Mouse (Mus musculus) megakaryocyte, embryonic 14.5 days (primary cell): ENCODE results near the gene Prune2. TPM values are rescaled to one million over a fixed set of nuclear protein-coding genes. Genes with fewer than 3 reads are reported as not detected.

Source experiments
- H3K27me3 ChIP-seq: replicated peaks from 2 replicates; pipeline ENCODE3; 2012; ENCODE audit warnings: inconsistent platforms
- H3K36me3 ChIP-seq: replicated peaks from 2 replicates; pipeline ENCODE3; 2012; ENCODE audit warnings: low read length, inconsistent platforms, mixed read lengths
- H3K4me1 ChIP-seq: 2 replicates; pipeline ENCODE4 v1.6.1; 2012; ENCODE audit warnings: inconsistent platforms
- H3K4me3 ChIP-seq: replicated peaks from 2 replicates; pipeline ENCODE3; 2012; ENCODE audit warnings: moderate library complexity, mild to moderate bottlenecking, inconsistent platforms
- H3K9me3 ChIP-seq: 2 replicates; pipeline ENCODE4 v1.6.1; 2012; ENCODE audit warnings: inconsistent platforms
- FLI1 ChIP-seq: IDR thresholded peaks from 2 replicates; pipeline ENCODE4 v1.6.1; 2012; ENCODE audit warnings: low read length, inconsistent platforms, mixed read lengths
- GATA1 ChIP-seq: IDR thresholded peaks from 3 replicates; pipeline ENCODE4 v1.6.1; 2012; ENCODE audit warnings: mixed read lengths, low read length, inconsistent platforms, borderline replicate concordance
- polyA plus RNA-seq: library from polyadenylated mRNA; stranded (reverse); fragments of >175 nt; gene quantifications from 2 replicates; pipeline ENCODE4 v1.2.3, GENCODE M21; 2012; ENCODE audit warnings: low replicate concordance; ENCODE audit not compliant: insufficient read depth

Prune2 gene
- polyA plus RNA-seq, 1 experiment: 1.2 TPM

- TF ChIP-seq GATA1 (no peak), FLI1 (no peak)
- peaks cover 6% of the 10 kb centered on the region; the same call in 1 of the 2 replicates for H3K9me3 ChIP-seq
- H3K4me1 ChIP-seq: peaks cover 17% of the 10 kb centered on the region
- no peaks in the 10 kb centered on the region for H3K27me3 ChIP-seq
- no peak overlapping the region for H3K4me3 ChIP-seq
- peaks cover 2% of the 10 kb centered on the region for H3K36me3 ChIP-seq
Measured at GRCm38 (mm10) chr19:17272988-17273387, 317.1 kb downstream of the Prune2 start.

Other genes starting within 250 kb of the Prune2 start
- gene Vps13a, start 175.2 kb upstream of the Prune2 start, polyA plus RNA-seq: 3.1 TPM in 1 of 2 replicates, not detected in the other
- gene Foxb2, start 82.3 kb upstream of the Prune2 start, polyA plus RNA-seq: not detected in 2 replicates